Mouse (Mus musculus) embryonic fibroblast, embryonic 13.5 days (primary cell): ENCODE measurements around the gene Med12. TPM values are rescaled to one million over a fixed set of nuclear protein-coding genes. Genes with fewer than 3 reads are reported as not detected.

Experiments
- H3K27ac ChIP-seq: 2 replicates; pipeline ENCODE4 v1.5.1; 2012; ENCODE audit warnings: low read length, control low read depth, inconsistent platforms; ENCODE audit not compliant: insufficient read depth
- H3K4me1 ChIP-seq: 2 replicates; pipeline ENCODE4 v1.6.1; 2011; ENCODE audit warnings: low read length; ENCODE audit not compliant: control insufficient read depth, insufficient read depth
- H3K4me3 ChIP-seq: 2 replicates; pipeline ENCODE4 v1.5.1; 2011; ENCODE audit warnings: mild to moderate bottlenecking, control low read depth, low read length; ENCODE audit not compliant: insufficient read depth
- CTCF ChIP-seq: IDR thresholded peaks from 2 replicates; pipeline ENCODE4 v1.5.1; 2011; ENCODE audit warnings: mild to moderate bottlenecking, control low read depth, low read length, moderate library complexity, borderline replicate concordance; ENCODE audit not compliant: insufficient read depth
- POLR2A ChIP-seq: IDR thresholded peaks from 2 replicates; pipeline ENCODE4 v1.6.1; 2011; ENCODE audit warnings: low read depth, mild to moderate bottlenecking, control low read depth, low read length, moderate library complexity
- polyA plus RNA-seq: library from polyadenylated mRNA; stranded (reverse); fragments of >200 nt; gene quantifications from 2 replicates; pipeline ENCODE4 v1.2.4, GENCODE M21; 2011; ENCODE audit warnings: low read depth; ENCODE audit not compliant: missing spikeins, insufficient read length

Med12 gene
- polyA plus RNA-seq, 1 experiment = 47.9 TPM

GRCm38 (mm10) chrX:101268025-101268754 is 5.6 kb upstream of the Med12 start, which contains the start of gene Il2rg:
Il2rg (minus strand) TSS chrX:101268255.
- TF ChIP-seq CTCF = no peak
- TF ChIP-seq POLR2A = no peak
- H3K27ac ChIP-seq = no peak within 1 kb of the TSS
- H3K4me3 ChIP-seq = no peak within 1 kb of the TSS
- no peaks in the 10 kb centered on the region for H3K4me1 ChIP-seq

- Histone ChIP-seq H3K4me3 (no peak within 1 kb of the TSS), H3K27ac (no peak within 1 kb of the TSS), H3K4me1 (no peaks in the 10 kb centered on the region)
- TF ChIP-seq POLR2A (no peak), CTCF (no peak)
These were observed 5.1 kb upstream of the Med12 start, which contains the start of gene Gm20489 for GRCm38 (mm10) chrX:101268755-101269124. Gm20489 (minus strand) TSS chrX:101269023.

- TF ChIP-seq POLR2A (no peak), CTCF (no peak)
- Histone ChIP-seq H3K4me1 (no peaks in the 10 kb centered on the region), H3K27ac (no peak overlapping the region), H3K4me3 (peak overlapping the region; percentile 18; the same call in 1 of the 2 replicates)
These were observed 420 bp upstream of the Med12 start for GRCm38 (mm10) chrX:101273410-101273809.

GRCm38 (mm10) chrX:101282813-101283212 is 9.0 kb downstream of the Med12 start:
- TF ChIP-seq POLR2A = no peak
- TF ChIP-seq CTCF = no peak
- no peak overlapping the region for H3K27ac ChIP-seq

GRCm38 (mm10) chrX:101285534-101285933 is 11.7 kb downstream of the Med12 start:
- H3K4me3 ChIP-seq = no peak overlapping the region
- H3K27ac ChIP-seq = no peak overlapping the region
- H3K4me1 ChIP-seq = no peaks in the 10 kb centered on the region
- TF ChIP-seq POLR2A = no peak
- TF ChIP-seq CTCF = peak; percentile 73; the same call in 1 of the 2 replicates

More at GRCm38 (mm10) chrX:101282813-101283212, 9.0 kb downstream of the Med12 start:
- Histone ChIP-seq H3K4me1 (no peaks in the 10 kb centered on the region), H3K4me3 (no peak overlapping the region)

GRCm38 (mm10) chrX:101285953-101286670 is 12.3 kb downstream of the Med12 start:
- Histone ChIP-seq H3K4me3 (no peak overlapping the region), H3K4me1 (no peaks in the 10 kb centered on the region), H3K27ac (no peak overlapping the region)
- TF ChIP-seq CTCF (no peak), POLR2A (no peak)

- Histone ChIP-seq H3K4me1 (no peaks in the 10 kb centered on the region), H3K4me3 (no peak overlapping the region), H3K27ac (no peak overlapping the region)
- TF ChIP-seq CTCF (no peak), POLR2A (no peak)
These were observed 13.7 kb downstream of the Med12 start for GRCm38 (mm10) chrX:101287543-101287942.

- Histone ChIP-seq H3K4me3 (no peak overlapping the region), H3K27ac (no peak overlapping the region), H3K4me1 (no peaks in the 10 kb centered on the region)
- TF ChIP-seq CTCF = no peak
- TF ChIP-seq POLR2A = no peak
These were observed 14.6 kb downstream of the Med12 start for GRCm38 (mm10) chrX:101288432-101288831.

- Histone ChIP-seq H3K27ac (no peak overlapping the region), H3K4me3 (no peak overlapping the region)
- no peak for TF ChIP-seq CTCF
- TF ChIP-seq POLR2A = no peak
These were observed 15.2 kb downstream of the Med12 start for GRCm38 (mm10) chrX:101289037-101289436.

GRCm38 (mm10) chrX:101290111-101290510 is 16.3 kb downstream of the Med12 start:
- H3K4me3 ChIP-seq = no peak overlapping the region
- TF ChIP-seq POLR2A = no peak
- TF ChIP-seq CTCF = no peak

More at GRCm38 (mm10) chrX:101289037-101289436, 15.2 kb downstream of the Med12 start:
- no peaks in the 10 kb centered on the region for H3K4me1 ChIP-seq

More at GRCm38 (mm10) chrX:101290111-101290510, 16.3 kb downstream of the Med12 start:
- no peaks in the 10 kb centered on the region for H3K4me1 ChIP-seq
- H3K27ac ChIP-seq = no peak overlapping the region
